Mouse (Mus musculus) thymus, postnatal 36 days (tissue): ENCODE results near the gene Slc34a1.
A peak's percentile ranks its signal among the peaks of the same experiment; 100 is the strongest.
"Not testable (repeated sequence)": the region's sequence is repeated elsewhere in the genome, so short reads cannot be mapped to it uniquely, and the experiment has no call there.

ENCODE experiments used
- DNase-seq, 2 experiments: peaks; one replicate each; pipeline ENCODE4 v3.0.0; 2022; ENCODE audit warnings: mixed read lengths in 2 of 2

Gene Slc34a1

DNA sequence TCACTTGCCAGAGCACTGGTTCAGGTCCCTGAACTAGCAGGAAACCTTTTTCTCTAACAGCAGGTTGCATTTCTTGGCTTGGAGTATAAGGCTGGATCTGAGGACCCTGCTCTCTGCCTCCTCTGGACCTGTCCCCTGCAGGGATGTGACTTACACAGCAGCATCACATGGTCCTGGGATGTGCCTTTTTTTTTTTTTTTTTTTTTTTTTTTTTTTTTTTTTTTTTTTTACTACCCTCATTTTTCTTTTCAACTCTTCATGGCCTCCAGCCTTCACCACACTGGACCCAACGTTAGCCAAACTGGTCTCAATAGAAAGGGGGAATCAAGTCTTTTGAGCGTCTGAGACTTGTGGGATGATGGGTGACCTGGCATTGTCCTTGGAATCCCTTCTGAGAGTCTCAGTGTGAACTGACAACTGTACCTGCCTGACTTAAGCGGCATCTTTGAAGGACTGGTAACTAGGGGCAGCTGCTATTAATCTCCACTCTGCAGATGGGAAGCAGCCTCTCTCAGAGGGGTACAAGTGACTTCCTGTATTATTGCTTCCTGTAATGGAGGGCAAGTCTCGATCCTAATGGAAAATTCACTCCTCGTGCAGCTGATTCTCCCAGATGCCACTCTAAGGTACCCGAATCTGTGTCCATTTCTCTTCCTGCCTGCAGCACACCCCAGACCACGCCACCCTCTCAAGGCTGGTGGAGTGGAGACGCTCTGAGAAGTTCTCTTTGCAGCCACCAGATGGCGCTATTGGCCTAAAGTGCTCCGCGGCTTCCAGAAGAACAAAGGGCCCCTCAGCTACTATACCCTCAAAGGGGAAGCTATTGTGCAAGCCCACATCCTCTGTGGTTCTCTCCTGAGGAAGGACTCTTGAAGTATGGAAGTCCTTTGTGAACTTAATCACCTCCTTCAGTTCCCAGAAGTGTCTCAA is 7.1 kb downstream of the Slc34a1 start:
- DNase-seq, result peak; percentile 83 to 87

DNA sequence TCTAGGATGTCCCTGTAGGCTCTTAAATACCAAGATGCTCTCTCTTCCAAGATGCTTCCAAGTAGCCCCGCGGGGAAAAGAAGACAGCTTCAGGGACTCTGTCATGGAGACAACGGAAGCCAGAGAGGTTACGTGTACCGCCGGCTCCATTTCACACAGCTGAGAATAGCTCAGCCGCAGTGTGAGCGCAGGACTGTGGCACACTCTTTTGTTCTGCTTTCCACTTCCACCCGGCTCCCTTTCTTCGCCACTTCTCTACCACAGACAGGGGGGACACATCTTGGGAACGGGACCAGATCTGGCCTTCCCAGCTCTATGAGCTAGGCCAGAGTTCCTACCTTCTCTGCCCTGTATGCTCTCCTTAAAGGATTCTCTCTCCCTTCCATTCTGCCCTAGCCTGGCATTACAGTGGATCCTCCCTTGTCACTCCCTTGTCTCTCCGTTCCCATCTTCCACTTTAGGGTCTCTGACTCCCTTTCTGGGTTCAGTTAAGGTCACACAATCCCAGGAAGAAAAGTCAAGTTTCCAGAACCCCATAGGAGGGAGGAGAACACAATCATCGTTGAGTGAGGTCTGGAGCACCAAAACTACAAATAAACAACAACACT is 7.9 kb downstream of the Slc34a1 start:
- DNase-seq, result peak; percentile 75 to 77

DNA sequence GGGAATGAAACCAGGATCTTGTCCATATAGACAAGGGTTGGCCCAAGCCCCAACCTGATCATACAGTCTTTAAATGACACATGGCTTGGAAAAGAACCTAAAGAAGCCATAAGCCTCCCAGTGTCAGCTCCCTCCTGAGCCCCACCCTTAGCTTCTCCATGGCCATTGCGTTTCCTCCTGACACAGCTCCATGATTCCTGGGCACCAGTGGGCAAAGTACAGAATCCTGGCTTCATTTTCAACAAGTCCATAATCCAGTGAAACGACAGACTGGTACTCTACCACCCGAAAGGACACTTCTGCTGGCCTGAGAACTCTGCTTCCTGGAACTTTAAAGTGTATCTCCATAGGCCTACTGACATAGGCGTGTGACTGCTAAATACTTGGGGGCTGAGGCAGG is 9.4 kb downstream of the Slc34a1 start:
- DNase-seq, result no peak

DNA sequence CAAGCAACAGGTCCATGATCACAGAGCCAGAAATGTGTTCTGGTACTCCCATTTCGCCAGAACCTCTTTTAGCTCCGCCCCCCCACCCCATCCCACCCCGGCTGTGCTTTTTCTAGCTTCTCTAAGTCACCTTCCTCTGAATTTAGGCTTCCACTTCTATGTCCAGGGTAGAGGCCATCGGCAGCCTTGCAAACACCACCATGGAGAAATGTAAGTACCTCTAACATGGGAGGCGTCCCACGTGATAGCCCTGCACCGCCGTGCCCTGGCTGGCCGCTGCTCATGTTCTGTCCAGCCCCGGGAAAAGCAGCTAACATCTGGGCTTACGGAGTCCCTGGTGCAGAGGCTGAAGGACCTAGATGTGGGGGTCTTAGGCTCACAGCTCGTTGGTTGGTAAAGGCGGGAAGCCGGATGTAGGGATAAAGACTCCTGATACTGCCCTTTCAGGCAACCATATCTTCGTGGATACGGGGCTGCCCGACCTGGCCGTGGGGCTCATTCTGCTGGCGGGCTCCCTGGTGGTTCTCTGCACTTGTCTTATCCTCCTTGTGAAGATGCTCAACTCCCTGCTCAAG is 10.6 kb downstream of the Slc34a1 start:
- DNase-seq, result no peak

DNA sequence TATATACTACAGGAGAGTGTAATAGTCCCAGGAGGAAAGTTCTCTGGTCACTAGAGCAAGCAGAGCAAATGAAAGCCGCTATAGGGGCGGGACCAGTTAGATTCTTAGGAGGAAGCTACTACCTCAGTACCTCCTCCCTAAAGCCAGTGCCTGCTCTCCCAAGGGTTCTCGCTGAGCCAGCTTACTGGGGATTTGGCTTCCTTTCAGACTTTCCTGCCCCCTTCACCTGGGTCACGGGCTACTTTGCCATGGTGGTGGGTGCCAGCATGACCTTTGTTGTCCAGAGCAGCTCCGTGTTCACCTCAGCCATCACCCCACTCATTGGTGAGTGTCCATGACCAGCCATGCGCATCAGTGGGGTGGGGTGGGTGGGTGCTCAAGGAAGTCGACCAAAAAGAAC is 13.8 kb downstream of the Slc34a1 start:
- no peak for DNase-seq

DNA sequence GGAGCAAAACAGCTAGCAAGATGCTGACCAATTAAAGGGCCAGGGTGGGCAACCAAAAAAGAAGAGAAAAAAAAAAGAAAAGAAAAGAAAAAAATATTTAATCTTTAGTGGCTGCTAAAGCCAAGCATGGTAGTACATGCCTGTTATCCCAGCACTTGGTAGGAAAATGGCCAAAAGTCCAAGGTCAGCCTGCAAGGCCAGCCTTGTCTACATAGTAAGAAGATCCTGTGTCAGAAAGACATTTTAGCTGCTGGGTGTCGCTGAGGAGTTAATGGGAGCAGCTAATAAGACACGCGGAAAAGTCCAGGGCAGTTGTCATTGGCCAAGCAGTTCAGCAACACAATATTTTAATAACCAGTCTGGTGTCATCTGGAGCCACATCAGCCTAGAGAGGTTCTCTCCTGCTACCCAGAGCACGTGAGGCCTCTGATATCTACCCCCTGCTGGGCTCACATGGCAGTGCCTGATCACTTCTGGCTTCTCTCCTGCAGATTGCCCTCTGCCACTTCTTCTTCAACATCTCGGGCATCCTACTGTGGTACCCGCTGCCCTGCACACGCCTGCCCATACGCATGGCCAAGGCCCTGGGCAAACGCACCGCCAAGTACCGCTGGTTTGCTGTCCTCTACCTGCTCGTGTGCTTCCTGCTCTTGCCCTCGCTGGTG is 14.8 kb downstream of the Slc34a1 start:
- no peak for DNase-seq

DNA sequence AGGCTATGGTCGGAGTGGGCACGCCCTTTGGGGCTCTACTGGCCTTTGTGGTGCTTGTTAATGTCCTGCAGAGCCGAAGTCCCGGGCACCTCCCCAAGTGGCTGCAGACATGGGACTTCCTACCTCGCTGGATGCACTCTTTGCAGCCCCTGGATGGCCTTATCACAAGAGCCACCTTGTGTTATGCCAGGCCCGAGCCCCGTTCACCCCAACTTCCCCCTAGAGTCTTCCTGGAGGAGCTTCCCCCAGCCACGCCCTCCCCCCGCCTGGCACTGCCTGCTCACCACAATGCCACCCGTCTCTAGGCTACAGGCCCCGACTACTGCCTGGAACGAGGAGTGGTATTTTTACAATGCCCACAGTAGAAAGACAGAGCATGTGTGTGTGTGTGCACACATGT is 15.3 kb downstream of the Slc34a1 start:
- DNase-seq, result no peak

DNA sequence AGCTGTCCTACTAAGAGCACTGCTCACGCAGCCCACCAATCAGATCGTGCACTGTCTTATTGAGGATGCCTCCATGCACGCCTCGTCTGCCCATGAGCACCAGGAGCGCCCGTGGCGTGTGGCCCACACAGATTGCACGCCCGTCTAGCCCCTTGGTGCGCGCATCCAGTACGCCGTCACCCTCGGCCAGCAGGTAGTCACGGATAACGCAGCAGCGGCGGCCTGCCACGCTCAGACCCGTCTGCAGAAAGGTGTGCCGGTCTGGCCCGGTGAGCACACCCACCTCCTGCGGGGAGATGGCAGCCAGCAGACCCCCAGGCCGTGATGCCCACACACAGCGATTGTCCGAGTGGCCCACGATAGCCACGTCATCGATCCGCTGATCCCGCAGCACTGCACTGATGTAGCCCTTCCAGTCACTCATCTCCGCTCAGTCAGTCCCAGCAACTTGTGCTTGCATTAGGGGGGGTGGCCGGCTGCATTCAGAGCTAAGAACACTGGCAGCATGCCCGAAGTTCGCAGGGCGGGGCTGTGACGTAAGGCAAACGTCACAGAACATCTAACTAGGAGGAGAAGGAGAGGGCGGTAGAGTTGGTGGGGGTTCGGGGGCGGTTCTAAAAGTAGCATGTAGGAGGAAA is 16.9 kb downstream of the Slc34a1 start, which contains the start of gene Pfn3:
Gene Pfn3 (minus strand): TSS at position 490 of the 638 bp plus-strand sequence.
- DNase-seq, result no peak

DNA sequence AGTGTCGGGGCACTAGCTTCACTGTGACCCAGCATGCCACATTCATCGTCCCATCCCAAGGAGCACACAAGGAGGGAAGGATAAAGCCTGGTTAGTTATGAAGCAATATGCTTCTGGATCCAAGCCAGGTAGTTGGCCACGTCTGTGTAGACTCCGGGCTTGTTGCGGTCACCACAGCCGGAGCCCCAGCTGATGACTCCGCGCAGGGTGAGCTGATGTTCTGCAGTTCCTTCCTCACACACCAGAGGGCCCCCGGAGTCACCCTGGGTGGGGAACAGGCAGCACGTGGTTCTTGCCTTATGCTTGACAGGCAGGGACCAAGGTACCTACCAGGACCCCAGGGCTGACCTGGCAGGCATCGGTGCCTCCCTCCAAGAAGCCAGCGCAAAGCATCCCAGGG is 20.0 kb downstream of the Slc34a1 start:
- DNase-seq, result peak; percentile 88 to 93

DNA sequence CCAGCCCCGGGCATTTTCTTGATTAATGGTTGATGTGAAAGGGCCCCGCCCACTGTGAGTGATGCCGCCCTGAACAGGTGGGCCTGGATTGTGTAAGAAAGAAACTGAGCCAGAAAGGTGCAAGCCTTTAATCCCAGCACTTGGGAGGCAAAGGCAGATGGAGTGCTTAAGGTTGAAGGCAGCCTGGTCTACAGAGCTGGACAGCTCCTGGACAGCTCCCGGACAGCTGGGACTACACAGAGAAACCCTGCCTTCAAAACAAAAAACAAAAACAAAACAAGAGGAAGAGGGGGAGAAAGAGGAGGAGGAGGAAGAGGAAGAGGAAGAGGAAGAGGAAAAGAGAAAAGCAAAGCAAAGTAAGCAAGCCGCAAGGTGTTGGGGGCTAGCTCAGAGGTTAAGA is 21.2 kb downstream of the Slc34a1 start:
- no peak for DNase-seq

DNA sequence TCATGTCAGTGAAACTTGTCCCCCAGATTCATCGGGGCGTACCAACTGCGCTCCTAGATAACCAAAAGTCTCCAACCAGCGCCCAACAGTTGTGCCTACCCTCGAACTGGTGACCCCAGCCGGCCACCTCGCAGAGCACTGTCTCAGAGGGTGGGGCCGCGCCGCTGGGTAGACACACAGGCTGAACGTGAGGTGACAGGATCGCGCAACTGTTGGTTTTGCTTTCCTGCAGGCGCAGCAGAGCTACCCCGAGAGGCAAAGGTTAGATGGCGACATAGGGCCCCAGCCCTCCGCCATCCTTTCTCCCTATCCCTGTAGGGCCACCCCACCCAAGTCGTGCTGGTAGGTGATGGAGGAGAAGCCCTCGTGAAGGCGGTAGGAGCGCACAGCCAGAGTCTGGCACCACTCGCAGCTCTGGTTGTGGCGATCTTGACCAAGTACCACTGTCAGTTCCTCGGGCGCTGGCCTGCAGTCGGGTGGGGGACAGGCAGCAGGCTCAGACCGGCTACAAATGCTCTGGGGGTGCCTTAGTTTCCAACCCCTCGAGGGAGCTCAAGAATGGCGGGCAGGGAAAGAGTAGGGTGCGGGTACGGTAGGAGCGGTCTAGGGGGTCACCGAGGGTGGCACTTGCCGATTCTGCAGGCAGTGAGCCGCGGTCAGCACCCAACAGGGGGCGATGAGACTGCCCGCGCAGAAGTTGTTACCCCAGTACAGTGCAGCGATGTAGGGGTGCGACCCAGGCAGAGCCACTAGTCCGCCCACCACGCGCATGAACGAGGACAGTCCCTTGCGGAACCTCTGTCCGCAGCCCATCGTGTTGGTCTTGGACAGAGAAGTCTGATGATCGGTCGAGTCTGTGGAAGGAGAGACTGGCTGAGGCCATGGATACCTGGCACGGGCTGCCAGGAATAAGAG is 22.3 kb downstream of the Slc34a1 start:
- DNase-seq, result peak in 1 of 2 experiments; percentile 49

DNA sequence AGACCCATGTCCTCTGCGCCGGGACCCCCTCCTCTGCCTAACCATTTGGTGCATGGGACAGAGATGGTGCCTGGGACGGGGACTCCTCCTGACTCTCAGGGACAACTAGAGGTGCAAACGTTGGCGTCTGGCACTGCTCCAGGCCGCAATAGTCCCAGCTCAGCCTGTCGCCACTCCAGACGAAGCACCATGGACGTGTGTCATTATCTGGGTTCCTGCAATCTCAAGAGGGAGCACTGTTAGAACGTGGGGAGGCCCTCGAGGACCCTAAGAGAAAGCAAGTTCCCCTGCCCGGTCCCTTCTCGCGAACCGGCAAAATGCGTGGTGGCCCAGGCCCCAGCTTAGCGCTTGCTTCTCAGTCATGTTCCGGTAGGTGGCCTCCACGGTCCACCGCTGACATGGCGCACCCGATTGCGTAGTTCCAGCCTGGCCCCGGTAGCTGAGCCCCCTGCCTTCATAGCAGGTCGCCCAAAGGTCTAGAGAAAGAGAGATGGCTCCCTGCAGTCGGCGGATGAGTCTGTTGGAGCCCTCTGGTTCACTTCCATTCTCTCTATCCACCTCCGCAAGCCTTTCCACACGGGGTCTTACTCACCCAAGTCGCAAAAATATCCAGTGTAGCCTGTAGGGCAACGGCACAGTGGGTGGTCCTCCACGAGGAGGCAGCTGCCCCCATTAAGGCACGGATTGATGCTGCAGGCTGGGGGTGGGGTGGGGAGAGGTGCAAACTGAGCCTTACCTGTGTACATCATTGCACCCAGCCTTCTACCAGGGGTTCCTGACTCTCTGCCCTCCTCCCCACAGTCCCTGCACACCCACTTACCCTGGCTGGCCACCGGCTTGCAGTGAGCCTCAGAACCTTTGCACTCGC is 23.2 kb downstream of the Slc34a1 start:
- peak; percentile 84 to 87 for DNase-seq

DNA sequence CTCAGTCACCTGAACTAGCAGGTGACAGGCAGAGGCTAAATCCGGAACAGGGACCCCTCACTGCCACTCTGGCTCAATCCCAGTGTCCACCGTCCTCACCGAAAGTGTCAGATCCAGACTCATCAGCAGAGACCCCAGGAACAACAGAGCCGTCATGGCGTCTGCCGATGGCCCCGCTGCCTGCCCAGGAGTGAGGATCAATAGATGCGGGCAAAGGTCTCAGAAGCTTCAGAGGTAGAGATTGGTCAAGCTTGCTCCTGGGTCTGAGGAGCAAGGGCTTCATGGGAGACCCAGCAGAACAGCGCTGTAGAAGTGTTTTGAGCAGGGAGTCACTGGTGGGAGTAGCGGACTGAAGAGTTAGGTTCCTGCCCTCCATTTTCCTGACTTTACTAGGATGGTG is 28.6 kb downstream of the Slc34a1 start, which contains the start of gene F12:
Gene F12 (minus strand): TSS at position 181 of the 400 bp plus-strand sequence.
- no peak for DNase-seq

DNA sequence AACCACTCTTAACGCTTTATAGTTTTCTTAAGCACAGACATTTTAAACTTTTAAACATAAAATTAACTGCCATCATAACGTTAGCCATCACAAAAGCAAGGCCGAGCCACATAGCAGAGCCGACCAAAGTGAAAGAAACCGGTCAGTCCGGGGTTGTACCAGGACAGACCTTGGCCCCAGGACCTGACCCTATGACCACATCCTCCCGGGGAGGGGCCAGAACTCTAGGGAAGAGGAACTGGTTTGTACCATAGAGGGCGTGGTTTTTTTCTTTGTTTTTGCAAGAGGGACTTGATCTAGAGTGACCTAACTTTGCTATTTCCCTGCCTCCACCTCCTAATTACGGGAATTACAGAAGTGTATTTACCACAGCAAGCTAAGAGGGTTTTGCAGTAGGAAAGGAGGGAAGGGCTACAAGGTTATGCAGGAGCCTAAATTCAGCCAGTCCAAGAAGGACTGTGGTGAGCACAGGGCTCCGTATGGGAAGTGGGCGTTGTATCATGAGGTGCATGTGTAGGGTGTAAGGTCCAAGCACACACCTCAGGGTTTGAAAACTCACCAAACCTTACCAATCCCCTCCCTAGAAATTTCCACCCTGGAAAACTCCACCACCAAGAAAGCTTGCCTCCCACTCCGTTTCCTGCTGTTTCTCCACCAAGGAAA is 31.4 kb downstream of the Slc34a1 start:
- no peak for DNase-seq

DNA sequence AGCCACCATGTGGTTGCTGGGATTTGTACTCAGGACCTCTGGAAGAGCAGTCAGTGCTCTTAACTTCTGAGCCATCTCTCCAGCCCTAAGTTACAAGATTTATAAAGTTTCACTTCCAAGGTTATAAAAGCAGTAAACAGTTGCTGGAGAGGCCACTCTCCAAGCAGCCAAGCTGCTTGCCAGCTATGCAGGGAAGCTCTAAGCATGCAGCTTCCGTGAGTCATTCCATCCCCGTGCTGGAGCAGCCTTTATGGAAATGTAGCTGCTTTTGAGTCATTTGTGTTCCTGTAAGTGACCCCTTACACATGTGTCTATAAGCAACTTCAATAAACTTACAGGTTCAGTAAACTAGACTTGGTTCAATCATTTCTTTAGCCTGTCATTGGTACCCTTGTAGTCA is 32.6 kb downstream of the Slc34a1 start:
- DNase-seq, result no peak

DNA sequence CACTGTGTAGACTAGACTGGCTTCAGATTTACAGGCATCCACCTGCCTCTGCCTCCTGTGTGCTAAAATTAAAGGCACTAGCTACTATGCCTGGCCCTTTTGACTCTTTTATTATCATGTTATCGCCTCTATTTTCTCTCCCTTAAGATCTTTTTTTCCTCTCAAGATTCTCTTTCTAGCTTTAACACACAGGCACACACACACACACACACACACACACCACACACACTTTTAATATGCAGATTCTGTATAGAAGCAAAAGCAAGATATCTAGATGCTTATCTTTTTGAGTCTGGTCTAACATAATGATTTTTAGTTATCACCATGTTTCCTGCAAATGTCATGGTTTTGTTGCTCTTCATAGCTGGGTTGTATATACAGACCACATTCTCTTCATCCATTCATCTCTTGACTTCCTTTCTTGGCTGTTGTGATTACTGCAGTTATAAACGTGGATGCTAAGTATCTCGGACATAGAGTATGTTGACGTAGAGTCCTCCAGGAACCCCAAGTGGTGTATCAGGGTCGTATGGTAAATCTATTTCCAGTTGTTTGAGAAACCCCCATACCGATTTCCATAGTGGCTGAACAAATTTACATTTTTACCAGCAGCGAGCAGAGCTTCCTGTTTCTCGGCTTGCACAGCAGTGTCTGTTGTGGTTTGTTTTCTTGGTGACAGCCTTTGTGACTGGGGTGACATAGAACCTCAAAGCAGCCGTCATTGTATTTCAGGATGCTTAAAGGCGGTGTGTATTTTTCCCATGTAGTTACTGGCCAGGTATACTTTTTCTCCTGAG is 34.1 kb downstream of the Slc34a1 start:
- peak; percentile 58 to 71 for DNase-seq

DNA sequence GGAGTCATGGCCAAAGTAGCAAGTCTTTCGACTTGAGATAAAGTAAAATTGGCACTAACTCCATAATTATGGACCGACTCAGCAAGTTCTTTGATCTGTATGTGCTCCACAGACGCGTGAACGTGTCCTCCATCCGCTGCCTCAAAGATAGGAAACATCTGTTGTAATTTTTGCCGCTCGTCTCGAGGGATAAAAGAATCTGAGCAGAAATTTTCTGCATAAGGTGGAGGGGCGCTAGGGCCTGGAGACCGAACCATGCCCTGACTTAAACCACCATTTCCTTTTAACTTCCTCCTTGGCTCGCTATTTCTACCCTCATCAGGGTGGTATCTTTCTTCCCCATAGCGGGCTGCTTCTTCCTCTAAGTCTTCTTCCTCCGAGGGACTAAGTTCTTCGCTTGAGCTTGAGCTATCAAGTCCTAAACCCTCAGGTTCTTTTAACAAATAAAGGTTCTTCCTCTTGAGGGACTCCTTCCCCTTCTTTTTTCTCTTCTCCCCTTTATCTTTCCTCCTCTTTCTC is 39.2 kb downstream of the Slc34a1 start:
- not testable (repeated sequence) for DNase-seq

DNA sequence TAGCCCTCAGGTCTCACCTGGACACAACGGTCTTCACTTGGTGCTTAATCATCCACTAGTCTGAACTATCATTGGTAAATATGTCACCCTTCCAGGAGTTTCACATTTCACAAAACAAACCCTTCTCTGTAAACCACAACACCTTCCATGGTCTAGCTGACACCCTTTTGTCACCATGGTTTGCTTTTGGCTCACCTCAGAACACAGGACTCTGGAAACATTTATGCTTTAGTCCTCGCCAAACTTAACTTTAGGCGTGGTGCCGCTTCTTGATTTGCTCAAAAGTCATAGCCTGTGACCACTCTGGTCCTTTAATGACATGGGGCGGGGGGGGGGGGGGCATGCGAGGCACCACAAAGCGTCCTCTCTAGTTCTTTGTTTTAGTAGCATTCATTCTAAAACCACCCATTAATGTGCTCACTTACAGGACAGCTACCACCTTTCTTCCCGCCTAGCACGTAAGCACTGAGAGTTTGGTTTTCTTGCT is 45.9 kb downstream of the Slc34a1 start:
- no peak for DNase-seq
